Mouse (Mus musculus) gastrocnemius, postnatal 4 days (tissue): ENCODE measurements at regions not wholly inside any gene's neighbourhood (a gene's known extent, or its start where the extent isn't known, plus 50 kb on each side); places are given as distances from the start of the nearest gene placed in this dataset.

Experiments
- DNase-seq, 2 experiments: peaks; one replicate each; pipeline ENCODE4 v3.0.0; 2021 to 2022; ENCODE audit warnings: low spot score in 2 of 2, mixed read lengths in 2 of 2

GRCm38 (mm10) chr4:89402324-89402723 is 91.5 kb upstream of the Cdkn2b start:
- no peak for DNase-seq

GRCm38 (mm10) chr4:89401696-89402095 is 90.9 kb upstream of the Cdkn2b start:
- DNase-seq, result no peak

- DNase-seq, result no peak
Observed at GRCm38 (mm10) chr4:89400342-89400741, 89.5 kb upstream of the Cdkn2b start.

- DNase-seq, result no peak
Observed at GRCm38 (mm10) chr4:89399277-89399676, 88.4 kb upstream of the Cdkn2b start.

GRCm38 (mm10) chr4:89396020-89396419 is 85.2 kb upstream of the Cdkn2b start:
- no peak for DNase-seq

- no peak for DNase-seq
Observed at GRCm38 (mm10) chr4:89395336-89395735, 84.5 kb upstream of the Cdkn2b start.

GRCm38 (mm10) chr4:89393251-89393711 is 82.4 kb upstream of the Cdkn2b start:
- DNase-seq, result no peak

GRCm38 (mm10) chr4:89392791-89393190 is 82.0 kb upstream of the Cdkn2b start:
- DNase-seq, result no peak

- no peak for DNase-seq
Observed at GRCm38 (mm10) chr4:89391463-89392308, 80.8 kb upstream of the Cdkn2b start.

- DNase-seq, result no peak
Observed at GRCm38 (mm10) chr4:89383548-89383947, 72.7 kb upstream of the Cdkn2b start.

- no peak for DNase-seq
Observed at GRCm38 (mm10) chr4:89382434-89382976, 71.7 kb upstream of the Cdkn2b start.

GRCm38 (mm10) chr4:89381763-89382162 is 70.9 kb upstream of the Cdkn2b start:
- no peak for DNase-seq

GRCm38 (mm10) chr4:89381077-89381476 is 70.2 kb upstream of the Cdkn2b start:
- no peak for DNase-seq

- no peak for DNase-seq
Observed at GRCm38 (mm10) chr4:89380330-89380945, 69.6 kb upstream of the Cdkn2b start.

GRCm38 (mm10) chr4:89379622-89380329 is 68.9 kb upstream of the Cdkn2b start:
- no peak for DNase-seq

GRCm38 (mm10) chr4:89372631-89373030 is 61.8 kb upstream of the Cdkn2b start:
- DNase-seq, result no peak

- DNase-seq, result no peak
Observed at GRCm38 (mm10) chr4:89368850-89369524, 58.1 kb upstream of the Cdkn2b start.

GRCm38 (mm10) chr4:89366581-89367141 is 55.8 kb upstream of the Cdkn2b start:
- no peak for DNase-seq

- no peak for DNase-seq
Observed at GRCm38 (mm10) chr4:89365875-89366274, 55.0 kb upstream of the Cdkn2b start.

- no peak for DNase-seq
Observed at GRCm38 (mm10) chr4:89363150-89363683, 52.4 kb upstream of the Cdkn2b start.
